Mouse (Mus musculus) R1 (cell line): ENCODE data around the gene Hoxc9.

Source experiments
- DNase-seq: peaks from one replicate; pipeline ENCODE4 v3.0.0-alpha.2; 2018; ENCODE audit warnings: low read depth, low spot score

Hoxc9 gene

GRCm38 (mm10) chr15:103018636-103019035, 42.4 kb downstream of the Hoxc9 start, which contains the start of gene Hoxc4:
Hoxc4 (plus strand) TSS chr15:103018934.
- no peak for DNase-seq

DNA sequence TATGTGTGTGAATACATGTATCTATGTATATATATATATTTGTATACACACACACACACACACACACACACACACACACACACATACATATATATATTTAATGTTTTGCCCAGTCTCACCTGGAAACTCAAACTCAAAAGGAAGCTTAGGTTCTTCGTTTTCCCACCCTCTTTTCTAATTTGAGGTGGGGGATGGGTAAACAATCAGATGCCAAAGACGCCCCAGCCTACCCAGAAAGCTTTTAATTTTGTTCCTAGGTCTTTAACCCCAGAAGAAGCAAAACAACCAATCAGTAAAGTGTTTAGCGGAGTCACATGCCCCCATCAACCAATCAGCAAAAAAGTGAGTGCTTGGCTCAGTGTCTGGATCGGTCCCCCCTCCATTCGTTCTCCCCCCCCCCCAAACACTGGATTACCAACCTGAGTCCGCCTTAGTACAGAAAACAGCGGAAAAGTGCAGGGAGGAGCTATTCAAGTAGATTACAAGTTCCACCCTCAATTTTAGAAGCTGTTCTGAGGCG, 44.7 kb downstream of the Hoxc9 start:
- no peak for DNase-seq

GRCm38 (mm10) chr15:103021544-103021943, 45.3 kb downstream of the Hoxc9 start:
- no peak for DNase-seq

DNA sequence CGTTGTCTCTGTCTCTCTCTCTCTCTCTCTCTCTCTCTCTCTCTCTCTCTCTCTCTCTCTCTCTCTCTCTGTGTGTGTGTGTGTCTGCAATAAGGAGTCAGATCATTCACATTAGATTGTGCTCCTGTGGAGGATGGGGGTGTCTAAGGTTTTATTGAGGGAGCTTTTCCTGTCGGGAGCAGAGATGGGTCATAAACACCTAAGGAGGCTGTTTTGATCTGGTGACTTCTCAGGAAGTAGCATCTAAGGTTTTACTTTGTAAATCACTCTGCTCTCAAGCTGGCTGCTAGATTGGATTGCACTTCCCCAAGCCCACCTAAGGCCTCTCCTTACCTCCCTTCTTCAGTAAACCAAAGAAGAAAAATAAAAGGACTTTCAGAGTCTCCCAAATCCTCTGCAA, 47.9 kb downstream of the Hoxc9 start:
- no peak for DNase-seq

- peak; percentile 53 for DNase-seq
Measured at GRCm38 (mm10) chr15:103027266-103028235, 51.3 kb downstream of the Hoxc9 start.

DNA sequence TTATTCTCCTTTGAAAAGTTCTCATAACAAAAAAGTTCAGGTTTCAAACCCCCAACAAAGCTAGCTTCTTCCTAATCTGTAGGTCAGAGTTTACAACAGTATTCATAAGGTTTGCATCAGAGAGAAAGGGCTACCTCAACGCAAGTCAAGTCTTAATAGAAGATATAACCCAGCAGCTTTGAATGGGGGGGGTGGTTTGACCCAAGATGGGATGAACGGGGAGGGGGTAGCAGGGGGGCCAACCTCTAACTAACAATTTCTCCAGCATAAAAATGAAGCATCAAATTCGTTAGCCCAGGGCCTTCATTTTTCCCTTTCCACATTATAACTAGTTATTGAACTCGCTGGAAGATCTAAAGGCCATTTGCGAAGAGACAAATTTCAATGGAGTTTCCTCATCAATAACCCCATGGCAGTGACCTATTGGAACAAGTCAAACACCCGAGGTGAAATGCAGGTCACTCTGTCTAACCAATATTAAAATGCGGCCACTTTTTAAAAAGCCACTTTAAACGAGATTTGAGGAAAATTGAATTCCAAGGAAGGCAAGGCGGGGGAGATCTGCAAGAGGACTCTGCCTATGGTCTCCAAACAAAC, 52.8 kb downstream of the Hoxc9 start:
- no peak for DNase-seq

GRCm38 (mm10) chr15:103030142-103030541, 53.9 kb downstream of the Hoxc9 start:
- no peak for DNase-seq

- DNase-seq = no peak
Measured at GRCm38 (mm10) chr15:103032167-103032566, 55.9 kb downstream of the Hoxc9 start.

DNA sequence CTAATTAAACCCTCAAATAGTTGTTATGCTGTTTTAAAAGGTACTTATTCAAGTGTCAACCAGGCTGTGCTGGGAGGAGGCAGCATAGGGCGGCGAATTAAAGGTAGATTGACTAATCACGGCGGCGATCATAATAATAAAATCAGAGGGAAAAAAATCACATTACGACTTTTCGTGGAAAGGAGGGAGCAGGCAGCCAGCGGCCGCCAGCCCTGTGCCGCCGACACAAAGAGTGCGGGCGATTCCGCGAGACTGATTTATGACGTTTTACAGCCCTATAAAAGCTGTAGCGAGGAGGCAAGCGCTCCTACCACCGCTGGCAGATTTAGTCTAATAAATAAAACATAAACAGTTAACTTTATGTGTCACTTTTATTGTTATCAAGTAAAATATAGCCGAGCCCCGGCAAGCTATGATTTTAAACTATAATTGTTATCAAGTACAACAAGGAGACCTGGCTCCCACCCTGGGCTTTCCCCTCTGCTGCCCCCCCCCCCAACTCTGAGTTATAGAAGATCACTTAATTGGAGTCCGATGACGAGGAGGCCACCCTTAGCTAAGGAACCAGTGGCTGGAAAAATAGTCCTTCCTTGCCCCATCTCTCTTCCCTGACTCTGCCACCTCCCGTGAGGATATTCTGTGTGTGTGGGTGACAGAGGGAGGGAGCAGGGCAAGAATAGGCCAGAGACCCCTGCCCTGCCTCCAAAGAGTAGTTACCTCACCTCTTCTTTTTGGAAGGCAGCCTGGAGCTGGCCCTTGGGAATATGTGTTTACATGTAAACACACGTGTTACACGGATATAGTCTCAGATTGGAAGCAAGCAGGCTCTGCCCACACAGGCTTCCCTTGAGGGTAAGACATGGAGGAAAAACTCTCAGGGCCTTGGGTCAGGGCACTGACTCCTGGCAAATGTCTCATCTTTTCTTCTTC, 56.7 kb downstream of the Hoxc9 start:
- no peak for DNase-seq

- DNase-seq = peak; percentile 60
Measured at GRCm38 (mm10) chr15:103034043-103034806, 58.0 kb downstream of the Hoxc9 start.
